Mouse (Mus musculus) megakaryocyte, embryonic 14.5 days (primary cell): ENCODE data around the gene H2-D1.

Source experiments
- FLI1 ChIP-seq: IDR thresholded peaks from 2 replicates; pipeline ENCODE4 v1.6.1; 2012; ENCODE audit warnings: low read length, inconsistent platforms, mixed read lengths
- GATA1 ChIP-seq: IDR thresholded peaks from 3 replicates; pipeline ENCODE4 v1.6.1; 2012; ENCODE audit warnings: mixed read lengths, low read length, inconsistent platforms, borderline replicate concordance

- TF ChIP-seq GATA1, result no peak
- TF ChIP-seq FLI1, result no peak
These were observed 31.5 kb upstream of the H2-D1 start for GRCm38 (mm10) chr17:35231022-35231421.
